Mouse (Mus musculus): ENCODE data around the gene Cmklr1. TPM values are rescaled to one million over a fixed set of nuclear protein-coding genes. Genes with fewer than 3 reads are reported as not detected.

The Cmklr1 gene
- total RNA-seq (2014; rRNA removed; ENCODE audit: low replicate concordance) (4.8 and 6.9 TPM in 2 replicates), polyA plus RNA-seq (2015; fragmentation: Nextera tagmentation; extraction: Ambion mirVana) (2.0 and 2.9 TPM in 2 replicates)

GRCm38 (mm10) chr5:113650035-113650865 lies at the start of gene Cmklr1:
Gene Cmklr1 (minus strand): TSS chr5:113650426.
- Histone ChIP-seq H3K36me3 (replicated peaks; ENCODE audit: control insufficient read depth, insufficient read depth, low read length) (no peaks in the 10 kb centered on the region), H3K27ac (ENCODE audit: low read depth) (0 out of 2 replicates have a peak within 1 kb of the TSS, but pooled peaks have one; percentile 30), H3K9ac (replicated peaks; ENCODE audit: low read depth, low read length) (peak within 1 kb of the TSS; percentile 8; the same call in 1 of the 2 replicates), H3K9me3 (replicated peaks; ENCODE audit: control insufficient read depth, low read length) (no peaks in the 10 kb centered on the region), H3K27me3 (ENCODE audit: control insufficient read depth, insufficient read depth, low read length) (peaks cover 34% of the 10 kb centered on the region), H3K4me2 (ENCODE audit: low read depth, low read length) (peak within 1 kb of the TSS; percentile 53), H3K4me1 (ENCODE audit: control insufficient read depth, insufficient read depth) (no peaks in the 10 kb centered on the region), H3K4me3 (ENCODE audit: low read depth, low read length) (peak within 1 kb of the TSS; percentile 40)
- peak; percentile 34 for ATAC-seq (ENCODE audit: insufficient read depth, low read depth)
- peak; percentile 29 for DNase-seq (ENCODE audit: low spot score)
- no peak for TF ChIP-seq CTCF (IDR thresholded peaks at IDR 0.05; ENCODE audit: low read depth)
- TF ChIP-seq EP300 (IDR thresholded peaks at IDR 0.05; ENCODE audit: low read depth): no peak
- whole genome bisulfite sequencing: 5% methylated on average over 30 of the region's 30 CpGs

DNA sequence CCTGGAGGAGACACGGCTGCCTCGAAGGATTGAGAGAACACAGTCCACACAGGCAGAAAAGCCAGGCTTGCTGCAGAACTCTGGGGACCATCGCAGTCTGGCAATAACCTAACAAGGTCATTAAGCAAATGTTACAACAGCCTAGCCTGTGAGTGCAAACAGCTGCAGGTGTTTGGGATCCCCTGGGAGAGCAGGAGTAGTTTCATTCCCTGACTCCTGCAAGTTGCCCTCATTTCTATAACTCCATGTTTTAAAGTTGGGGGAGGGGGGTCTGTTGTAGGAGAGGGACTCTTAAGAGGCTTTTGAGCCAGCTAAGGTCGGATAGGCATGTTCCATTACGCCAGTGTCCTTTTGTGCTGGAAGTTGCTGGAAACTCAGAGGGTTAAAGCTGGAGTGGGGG lies 44.2 kb upstream of the Cmklr1 start:
- 47% methylated on average over 5 of the region's 5 CpGs for WGBS
- no peak overlapping the region for H3K9ac ChIP-seq (replicated peaks; ENCODE audit: low read depth, low read length)
- ATAC-seq (ENCODE audit: insufficient read depth, low read depth) (no peak), DNase-seq (ENCODE audit: low spot score) (no peak)
- H3K27ac ChIP-seq (ENCODE audit: low read depth): no peak overlapping the region
- no peaks in the 10 kb centered on the region for H3K36me3 ChIP-seq (replicated peaks; ENCODE audit: control insufficient read depth, insufficient read depth, low read length)
- no peak for TF ChIP-seq CTCF (IDR thresholded peaks at IDR 0.05; ENCODE audit: low read depth)
- no peak for TF ChIP-seq EP300 (IDR thresholded peaks at IDR 0.05; ENCODE audit: low read depth)
- no peak overlapping the region for H3K4me3 ChIP-seq (ENCODE audit: low read depth, low read length)
- H3K4me2 ChIP-seq (ENCODE audit: low read depth, low read length): no peak overlapping the region
- peaks cover 11% of the 10 kb centered on the region; the same call in 1 of the 2 replicates for H3K27me3 ChIP-seq (ENCODE audit: control insufficient read depth, insufficient read depth, low read length)
- no peaks in the 10 kb centered on the region for H3K9me3 ChIP-seq (replicated peaks; ENCODE audit: control insufficient read depth, low read length)
- no peaks in the 10 kb centered on the region for H3K4me1 ChIP-seq (ENCODE audit: control insufficient read depth, insufficient read depth)

DNA sequence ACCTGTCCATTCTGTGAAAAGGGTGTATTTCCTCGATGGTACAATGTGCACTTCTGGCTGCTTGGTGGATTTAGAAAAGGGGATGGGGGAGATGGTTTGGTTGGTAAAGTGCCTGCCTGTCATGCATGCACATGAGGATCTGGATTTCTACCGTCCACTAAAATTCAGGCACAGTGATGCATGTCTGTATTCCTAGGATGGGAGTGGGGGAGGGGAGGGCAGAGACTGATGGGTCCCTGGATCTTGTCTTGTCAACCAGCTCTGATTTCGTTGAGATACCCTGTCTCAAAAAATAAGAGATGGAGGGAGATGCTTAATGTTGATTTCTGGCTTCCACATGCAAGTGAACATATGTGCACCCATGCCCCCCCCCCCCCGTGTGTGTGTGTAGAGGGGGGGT lies 43.8 kb upstream of the Cmklr1 start:
- no peaks in the 10 kb centered on the region for H3K9me3 ChIP-seq (replicated peaks; ENCODE audit: control insufficient read depth, low read length)
- ATAC-seq (ENCODE audit: insufficient read depth, low read depth) (no peak), DNase-seq (ENCODE audit: low spot score) (no peak)
- no peak overlapping the region for H3K27ac ChIP-seq (ENCODE audit: low read depth)
- no peak overlapping the region for H3K9ac ChIP-seq (replicated peaks; ENCODE audit: low read depth, low read length)
- H3K36me3 ChIP-seq (replicated peaks; ENCODE audit: control insufficient read depth, insufficient read depth, low read length): no peaks in the 10 kb centered on the region
- H3K4me3 ChIP-seq (ENCODE audit: low read depth, low read length): no peak overlapping the region
- peaks cover 11% of the 10 kb centered on the region; the same call in 1 of the 2 replicates for H3K27me3 ChIP-seq (ENCODE audit: control insufficient read depth, insufficient read depth, low read length)
- H3K4me1 ChIP-seq (ENCODE audit: control insufficient read depth, insufficient read depth): no peaks in the 10 kb centered on the region
- H3K4me2 ChIP-seq (ENCODE audit: low read depth, low read length): no peak overlapping the region
- TF ChIP-seq CTCF (IDR thresholded peaks at IDR 0.05; ENCODE audit: low read depth) (no peak), EP300 (IDR thresholded peaks at IDR 0.05; ENCODE audit: low read depth) (no peak)
- WGBS: 56% methylated on average over 4 of the region's 4 CpGs

DNA sequence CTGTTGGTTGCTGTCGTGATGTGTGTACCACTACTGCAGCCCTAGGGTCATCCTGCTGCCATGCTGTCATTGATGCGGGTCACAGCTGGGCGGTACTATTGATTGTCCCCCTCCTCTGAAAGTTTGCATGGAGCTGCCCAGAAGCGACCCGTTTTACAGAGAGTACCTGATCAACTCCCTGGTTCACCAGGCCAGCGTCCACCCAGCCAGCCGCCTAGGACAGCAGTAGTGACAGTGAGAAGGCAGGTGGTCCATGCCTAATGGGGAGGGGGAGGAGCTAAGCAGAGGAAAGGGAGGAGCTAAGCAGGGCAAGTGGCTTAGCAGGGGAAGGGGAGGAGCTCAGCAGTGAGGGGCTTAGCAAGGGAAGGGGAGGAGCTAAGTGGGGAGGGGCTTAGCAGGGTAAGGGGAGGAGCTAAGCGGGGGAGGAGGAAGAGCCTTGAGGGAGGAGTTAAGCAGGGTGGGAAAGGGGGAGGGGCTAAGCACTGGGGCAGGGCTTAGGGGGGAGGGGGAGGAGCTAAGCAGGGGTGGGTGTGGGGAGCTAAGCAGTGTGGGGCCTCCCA lies 43.0 kb upstream of the Cmklr1 start:
- no peak overlapping the region for H3K27ac ChIP-seq (ENCODE audit: low read depth)
- H3K9ac ChIP-seq (replicated peaks; ENCODE audit: low read depth, low read length): no peak overlapping the region
- H3K4me2 ChIP-seq (ENCODE audit: low read depth, low read length): no peak overlapping the region
- ATAC-seq (ENCODE audit: insufficient read depth, low read depth) (no peak), DNase-seq (ENCODE audit: low spot score) (no peak)
- WGBS: 81% methylated on average over 8 of the region's 8 CpGs
- no peaks in the 10 kb centered on the region for H3K9me3 ChIP-seq (replicated peaks; ENCODE audit: control insufficient read depth, low read length)
- no peaks in the 10 kb centered on the region for H3K36me3 ChIP-seq (replicated peaks; ENCODE audit: control insufficient read depth, insufficient read depth, low read length)
- no peaks in the 10 kb centered on the region for H3K4me1 ChIP-seq (ENCODE audit: control insufficient read depth, insufficient read depth)
- no peak for TF ChIP-seq CTCF (IDR thresholded peaks at IDR 0.05; ENCODE audit: low read depth)
- no peak for TF ChIP-seq EP300 (IDR thresholded peaks at IDR 0.05; ENCODE audit: low read depth)
- H3K4me3 ChIP-seq (ENCODE audit: low read depth, low read length): no peak overlapping the region
- peaks cover 11% of the 10 kb centered on the region; the same call in 1 of the 2 replicates for H3K27me3 ChIP-seq (ENCODE audit: control insufficient read depth, insufficient read depth, low read length)

DNA sequence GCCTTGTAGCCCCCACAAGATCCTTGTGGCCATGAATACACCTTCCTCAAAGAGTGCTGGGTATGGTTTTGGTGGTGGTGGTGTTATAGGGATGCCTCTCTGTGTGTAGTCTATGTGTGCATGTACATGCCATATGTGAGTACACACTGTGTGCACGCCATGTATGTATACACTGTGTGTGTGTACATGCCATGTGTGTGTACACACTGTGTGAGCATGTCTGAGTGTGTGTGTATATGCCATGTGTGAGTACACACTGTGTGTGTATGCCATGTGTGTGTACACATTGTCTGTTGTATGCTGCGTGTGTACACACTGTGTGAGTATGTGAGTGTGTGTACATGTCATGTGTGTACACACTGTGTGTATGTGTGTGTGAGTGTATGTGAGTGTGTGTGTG lies 40.6 kb upstream of the Cmklr1 start:
- DNase-seq (ENCODE audit: low spot score) (no peak), ATAC-seq (ENCODE audit: insufficient read depth, low read depth) (no peak)
- TF ChIP-seq EP300 (IDR thresholded peaks at IDR 0.05; ENCODE audit: low read depth): no peak
- TF ChIP-seq CTCF (IDR thresholded peaks at IDR 0.05; ENCODE audit: low read depth): no peak
- no peak overlapping the region for H3K27ac ChIP-seq (ENCODE audit: low read depth)
- 86% methylated on average over 2 of the region's 2 CpGs for WGBS
- H3K4me1 ChIP-seq (ENCODE audit: control insufficient read depth, insufficient read depth): no peaks in the 10 kb centered on the region
- no peak overlapping the region for H3K9ac ChIP-seq (replicated peaks; ENCODE audit: low read depth, low read length)
- H3K9me3 ChIP-seq (replicated peaks; ENCODE audit: control insufficient read depth, low read length): no peaks in the 10 kb centered on the region
- no peak overlapping the region for H3K4me2 ChIP-seq (ENCODE audit: low read depth, low read length)
- H3K27me3 ChIP-seq (ENCODE audit: control insufficient read depth, insufficient read depth, low read length): 0 out of 2 replicates have a peak, but pooled peaks cover 5% of the 10 kb centered on the region
- no peaks in the 10 kb centered on the region for H3K36me3 ChIP-seq (replicated peaks; ENCODE audit: control insufficient read depth, insufficient read depth, low read length)
- no peak overlapping the region for H3K4me3 ChIP-seq (ENCODE audit: low read depth, low read length)

All from heart, postnatal 0 days (tissue).